Mouse (Mus musculus) neural tube, embryonic 14.5 days (tissue): Measurements from ENCODE around the gene Olfr1136. TPM values are rescaled to one million over a fixed set of nuclear protein-coding genes. Genes with fewer than 3 reads are reported as not detected.

Experiments
- ATAC-seq: fragments of 200-750 bp; cut with Nextera tagmentation; 2 replicates; pipeline ENCODE4 v1.8.0; 2017; ENCODE audit warnings: low read depth, mild to moderate bottlenecking, moderate TSS enrichment, moderate library complexity
- H3K27ac ChIP-seq: fragments of 300-500 bp; sonication (generic); 2 replicates; pipeline ENCODE4 v1.5.1; 2014; ENCODE audit warnings: low read depth, mild to moderate bottlenecking, control low read depth, low read length, moderate library complexity, mixed read lengths
- H3K27me3 ChIP-seq: fragments of 300-500 bp; sonication (generic); 2 replicates; pipeline ENCODE4 v1.6.1; 2014; ENCODE audit warnings: low read length; ENCODE audit not compliant: control insufficient read depth, insufficient read depth
- H3K36me3 ChIP-seq: fragments of 300-500 bp; sonication (generic); 2 replicates; pipeline ENCODE4 v1.6.1; 2014; ENCODE audit warnings: low read length, mixed read lengths; ENCODE audit not compliant: control insufficient read depth, insufficient read depth
- H3K4me1 ChIP-seq: fragments of 300-500 bp; sonication (generic); 2 replicates; pipeline ENCODE4 v1.6.1; 2014; ENCODE audit warnings: low read length; ENCODE audit not compliant: control insufficient read depth, insufficient read depth
- H3K4me2 ChIP-seq: fragments of 300-500 bp; sonication (generic); 2 replicates; pipeline ENCODE4 v1.6.1; 2014; ENCODE audit warnings: mild to moderate bottlenecking, low read depth, low read length, control low read depth
- H3K4me3 ChIP-seq: fragments of 300-500 bp; sonication (generic); 2 replicates; pipeline ENCODE4 v1.5.1; 2014; ENCODE audit warnings: low read depth, low read length, control low read depth, mixed read lengths
- H3K9ac ChIP-seq: fragments of 300-500 bp; sonication (generic); replicated peaks from 2 replicates; pipeline ENCODE4 v1.6.1; 2014; ENCODE audit warnings: low read depth, mild to moderate bottlenecking, control low read depth, low read length, mixed read lengths
- H3K9me3 ChIP-seq: fragments of 300-500 bp; sonication (generic); 2 replicates; pipeline ENCODE4 v1.6.1; 2016; ENCODE audit warnings: low read length; ENCODE audit not compliant: control insufficient read depth
- WGBS: fragments of 180-500 bp; shearing (Covaris S2); extraction: QIAGEN DNeasy Blood & Tissue Kit; methylation state at CpG from one replicate; pipeline ENCODE4 v1.1.7; 2014; 5-methylcytosine and 5-hydroxymethylcytosine counted together
- polyA plus RNA-seq: library from polyadenylated mRNA; unstranded; fragments of >200 nt; fragmentation: Nextera tagmentation; extraction: Ambion mirVana; gene quantifications from 2 replicates; pipeline ENCODE4 v1.2.1, GENCODE M21; 2014

Gene Olfr1136
- polyA plus RNA-seq: not detected in 2 replicates

DNA sequence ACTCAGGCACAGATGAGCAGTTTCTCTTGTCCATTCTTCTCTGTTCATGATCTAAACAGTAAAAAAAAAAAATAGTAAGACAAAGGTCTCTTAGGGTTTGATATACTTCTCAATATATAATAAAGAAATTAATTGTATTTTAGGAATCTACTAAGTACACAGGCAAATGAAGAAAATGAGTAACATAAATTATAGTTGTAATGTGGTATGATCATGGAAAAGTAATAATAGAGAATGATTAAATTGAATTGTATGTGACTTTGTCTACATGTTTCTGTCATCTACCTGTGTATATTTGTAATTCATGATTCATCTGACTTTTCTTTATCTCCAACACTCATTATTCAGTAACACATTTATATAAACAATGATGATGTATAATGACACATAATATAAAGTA lies at the start of gene Olfr1136:
TSS of gene Olfr1136 (minus strand) at position 101 of the 400 bp plus-strand sequence.
- no peak within 1 kb of the TSS for H3K4me2 ChIP-seq

DNA sequence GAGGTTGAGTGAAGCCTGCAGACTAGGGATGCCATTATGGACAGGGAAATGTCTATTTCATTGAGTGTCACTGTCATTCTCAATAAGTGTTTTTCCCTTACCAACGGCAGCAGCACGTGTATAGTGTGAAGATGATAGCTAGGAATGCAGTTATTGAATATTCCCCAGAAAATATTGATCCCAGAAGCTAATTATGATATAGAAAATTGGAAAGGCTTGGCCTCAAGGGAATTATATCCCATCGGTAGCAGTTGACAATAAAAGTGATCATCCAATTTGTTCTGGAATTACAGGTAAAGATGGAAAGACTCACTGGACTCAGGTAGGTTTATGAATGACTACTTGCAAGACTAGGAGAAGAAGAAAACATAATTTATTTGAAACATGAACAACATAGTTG lies 49.7 kb upstream of the Olfr1136 start, which contains the start of gene Olfr1140:
TSS of gene Olfr1140 (plus strand) at position 301 of the 400 bp plus-strand sequence.
- Histone ChIP-seq H3K9ac (no peak within 1 kb of the TSS), H3K4me3 (no peak within 1 kb of the TSS), H3K27me3 (no peaks in the 10 kb centered on the region), H3K9me3 (no peaks in the 10 kb centered on the region), H3K4me2 (no peak within 1 kb of the TSS), H3K4me1 (no peaks in the 10 kb centered on the region), H3K27ac (no peak within 1 kb of the TSS), H3K36me3 (no peaks in the 10 kb centered on the region)
- 76% methylated on average over 3 of the region's 3 CpGs for WGBS
- ATAC-seq: no peak

More for the DNA sequence above, at the start of gene Olfr1136:
- H3K9me3 ChIP-seq: no peaks in the 10 kb centered on the region
- H3K27me3 ChIP-seq: no peaks in the 10 kb centered on the region
- H3K27ac ChIP-seq: no peak within 1 kb of the TSS
- ATAC-seq: no peak
- H3K36me3 ChIP-seq: no peaks in the 10 kb centered on the region
- no peak within 1 kb of the TSS for H3K9ac ChIP-seq
- H3K4me1 ChIP-seq: no peaks in the 10 kb centered on the region
- no peak within 1 kb of the TSS for H3K4me3 ChIP-seq

DNA sequence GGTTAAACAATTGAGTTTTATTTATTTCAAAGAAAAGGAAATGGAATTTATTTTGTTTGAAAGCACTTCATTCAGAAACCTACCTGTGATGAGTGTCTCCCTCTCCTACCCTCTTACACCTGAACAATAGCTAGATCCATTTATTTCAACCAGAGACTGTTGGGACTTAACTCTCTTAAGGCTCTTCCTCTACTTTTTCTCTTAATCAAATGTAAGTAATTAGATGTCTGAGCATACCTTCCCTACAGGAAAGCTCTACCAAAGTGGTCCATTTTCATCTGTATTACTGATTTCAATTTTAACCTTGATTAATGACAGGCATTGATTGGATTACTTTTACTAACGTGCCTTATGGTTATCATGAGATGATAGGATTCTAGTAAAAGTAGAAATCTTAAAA lies 46.1 kb upstream of the Olfr1136 start, which contains the start of gene Olfr1138:
TSS of gene Olfr1138 (minus strand) at position 101 of the 400 bp plus-strand sequence.
- no peak within 1 kb of the TSS for H3K4me2 ChIP-seq
- H3K27me3 ChIP-seq: no peaks in the 10 kb centered on the region
- no peak within 1 kb of the TSS for H3K9ac ChIP-seq
- H3K36me3 ChIP-seq: no peaks in the 10 kb centered on the region
- no peak for ATAC-seq
- WGBS: 88% methylated on average over 1 of the region's 1 CpGs
- H3K27ac ChIP-seq: no peak within 1 kb of the TSS
- no peak within 1 kb of the TSS for H3K4me3 ChIP-seq
- no peaks in the 10 kb centered on the region for H3K4me1 ChIP-seq
- no peaks in the 10 kb centered on the region for H3K9me3 ChIP-seq

DNA sequence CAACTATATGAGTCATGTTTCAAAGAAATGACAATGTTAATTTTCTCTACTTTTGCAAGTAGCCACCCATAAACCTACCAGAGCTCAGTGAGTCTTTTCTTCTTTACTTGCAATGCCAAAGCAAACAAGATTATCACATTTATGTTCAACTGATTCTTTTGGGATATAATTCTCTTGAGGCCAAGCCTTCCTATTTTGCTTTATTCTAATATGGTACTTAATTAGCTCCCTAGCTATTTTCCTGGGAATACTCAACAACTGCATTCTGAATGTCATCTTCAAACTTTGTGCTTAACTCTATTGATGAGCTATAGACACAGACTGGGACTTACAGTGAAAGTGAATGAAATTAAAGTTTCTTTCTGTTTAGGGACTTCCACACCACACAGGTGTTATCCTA lies 19.3 kb upstream of the Olfr1136 start, which contains the start of gene Olfr1137:
TSS of gene Olfr1137 (minus strand) at position 101 of the 400 bp plus-strand sequence.
- no peak within 1 kb of the TSS for H3K4me3 ChIP-seq
- no peak within 1 kb of the TSS for H3K4me2 ChIP-seq
- H3K27me3 ChIP-seq: no peaks in the 10 kb centered on the region
- no peaks in the 10 kb centered on the region for H3K4me1 ChIP-seq
- H3K9ac ChIP-seq: no peak within 1 kb of the TSS
- no peak for ATAC-seq
- H3K36me3 ChIP-seq: no peaks in the 10 kb centered on the region
- no peaks in the 10 kb centered on the region for H3K9me3 ChIP-seq
- no peak within 1 kb of the TSS for H3K27ac ChIP-seq

DNA sequence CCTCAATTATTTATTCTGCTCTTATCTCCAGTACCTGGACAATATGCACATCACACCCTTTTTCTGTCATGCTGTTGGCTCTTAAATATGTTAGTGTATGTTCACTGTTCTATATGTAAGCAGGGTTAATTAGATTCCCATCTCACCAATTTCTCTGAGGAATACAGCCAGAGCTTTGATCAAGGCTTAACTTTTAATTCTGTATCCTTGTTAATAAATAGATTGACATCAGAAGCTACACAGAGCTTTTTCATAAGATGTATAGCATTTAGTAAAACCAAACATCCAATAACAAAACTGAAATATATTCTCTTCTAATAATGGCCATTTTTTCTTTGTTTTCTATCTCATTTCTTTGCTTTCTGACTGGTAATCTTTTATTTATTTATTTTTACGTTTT lies 20.2 kb downstream of the Olfr1136 start, which contains the start of gene Olfr1135:
TSS of gene Olfr1135 (minus strand) at position 101 of the 400 bp plus-strand sequence.
- Histone ChIP-seq H3K4me1 (no peaks in the 10 kb centered on the region), H3K4me3 (no peak within 1 kb of the TSS), H3K36me3 (no peaks in the 10 kb centered on the region), H3K27me3 (no peaks in the 10 kb centered on the region), H3K27ac (no peak within 1 kb of the TSS), H3K4me2 (no peak within 1 kb of the TSS), H3K9ac (no peak within 1 kb of the TSS), H3K9me3 (no peaks in the 10 kb centered on the region)
- WGBS: 23% methylated on average over 1 of the region's 1 CpGs
- no peak for ATAC-seq

DNA sequence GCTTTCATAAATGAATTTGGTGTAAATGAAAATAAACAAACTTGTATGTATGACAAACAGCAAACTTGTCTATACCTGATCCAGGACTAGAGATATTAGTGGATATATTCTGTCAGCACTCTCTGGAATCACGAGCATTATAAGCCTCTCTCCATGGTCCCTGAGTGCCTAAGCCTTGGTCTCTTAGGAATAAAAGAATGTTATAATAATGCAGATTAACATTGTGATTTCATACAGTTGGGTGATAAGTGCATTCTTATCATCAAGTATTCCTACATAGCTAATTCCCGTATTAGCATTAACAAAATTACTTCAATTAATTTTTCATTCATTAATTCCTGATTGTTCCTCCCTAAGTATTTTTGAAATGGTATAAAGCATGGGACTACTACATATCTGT lies 35.4 kb downstream of the Olfr1136 start, which contains the start of gene Olfr1134:
TSS of gene Olfr1134 (minus strand) at position 101 of the 400 bp plus-strand sequence.
- Histone ChIP-seq H3K27me3 (no peaks in the 10 kb centered on the region), H3K4me2 (no peak within 1 kb of the TSS), H3K9ac (no peak within 1 kb of the TSS), H3K36me3 (no peaks in the 10 kb centered on the region), H3K4me3 (no peak within 1 kb of the TSS), H3K27ac (no peak within 1 kb of the TSS), H3K9me3 (no peaks in the 10 kb centered on the region), H3K4me1 (no peaks in the 10 kb centered on the region)
- no peak for ATAC-seq
- 88% methylated on average over 2 of the region's 2 CpGs for WGBS

DNA sequence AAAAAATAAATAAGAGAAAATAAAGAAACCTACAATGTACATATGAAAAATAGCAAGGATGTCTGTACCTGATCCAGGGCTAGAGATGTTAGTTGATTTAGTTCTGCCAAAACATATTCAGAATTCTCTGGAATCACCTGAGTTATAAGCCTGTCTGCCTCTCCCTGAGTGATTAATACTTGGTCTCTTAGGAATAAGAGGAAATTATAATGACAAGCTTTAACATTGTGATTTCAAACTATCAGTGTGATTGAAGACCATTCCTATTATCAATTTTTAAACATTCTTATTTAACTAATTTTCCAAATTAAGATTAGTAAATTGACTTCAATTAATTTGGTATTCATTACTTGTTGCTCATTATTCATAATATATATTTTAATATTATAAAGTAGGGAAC lies 46.5 kb downstream of the Olfr1136 start, which contains the start of gene Olfr1133:
TSS of gene Olfr1133 (minus strand) at position 101 of the 400 bp plus-strand sequence.
- H3K27ac ChIP-seq: no peak within 1 kb of the TSS
- H3K9me3 ChIP-seq: no peaks in the 10 kb centered on the region
- H3K4me2 ChIP-seq: no peak within 1 kb of the TSS
- H3K27me3 ChIP-seq: no peaks in the 10 kb centered on the region
- H3K9ac ChIP-seq: no peak within 1 kb of the TSS
- ATAC-seq: no peak
- no peaks in the 10 kb centered on the region for H3K36me3 ChIP-seq
- no peak within 1 kb of the TSS for H3K4me3 ChIP-seq
- H3K4me1 ChIP-seq: no peaks in the 10 kb centered on the region

Other genes starting within 250 kb of the Olfr1136 start
- gene Olfr1126, start 240.0 kb downstream of the Olfr1136 start, polyA plus RNA-seq: not detected in 2 replicates
- gene Pramel7, start 196.9 kb downstream of the Olfr1136 start, polyA plus RNA-seq: not detected in 2 replicates
- not detected in 2 replicates for gene Pramel6, start 187.4 kb downstream of the Olfr1136 start, polyA plus RNA-seq
- gene Olfr153, start 162.2 kb downstream of the Olfr1136 start, polyA plus RNA-seq: not detected in 2 replicates
- gene Olfr1128, start 148.4 kb downstream of the Olfr1136 start, polyA plus RNA-seq: not detected in 2 replicates
- gene Olfr1129, start 120.0 kb downstream of the Olfr1136 start, polyA plus RNA-seq: not detected in 2 replicates
- gene Olfr1130, start 87.7 kb downstream of the Olfr1136 start, polyA plus RNA-seq: not detected in 2 replicates
- gene Olfr1131, start 66.8 kb downstream of the Olfr1136 start, polyA plus RNA-seq: not detected in 2 replicates
- gene Olfr1132, start 56.4 kb downstream of the Olfr1136 start, polyA plus RNA-seq: not detected in 2 replicates
- not detected in 2 replicates for gene Olfr1133, start 46.6 kb downstream of the Olfr1136 start, polyA plus RNA-seq
- gene Olfr1134, start 35.5 kb downstream of the Olfr1136 start, polyA plus RNA-seq: not detected in 2 replicates
- not detected in 2 replicates for gene Olfr1135, start 20.3 kb downstream of the Olfr1136 start, polyA plus RNA-seq
- gene Olfr1137, start 19.2 kb upstream of the Olfr1136 start, polyA plus RNA-seq: not detected in 2 replicates
- gene Olfr1138, start 46.0 kb upstream of the Olfr1136 start, polyA plus RNA-seq: not detected in 2 replicates
- gene Olfr1140, start 49.8 kb upstream of the Olfr1136 start, polyA plus RNA-seq: not detected in 2 replicates
- gene Olfr1141, start 60.0 kb upstream of the Olfr1136 start, polyA plus RNA-seq: not detected in 2 replicates
- gene Olfr152, start 85.5 kb upstream of the Olfr1136 start, polyA plus RNA-seq: not detected in 2 replicates
- not detected in 2 replicates for gene Olfr1143, start 106.6 kb upstream of the Olfr1136 start, polyA plus RNA-seq
- gene Olfr1145, start 115.9 kb upstream of the Olfr1136 start, polyA plus RNA-seq: not detected in 2 replicates
- not detected in 2 replicates for gene Olfr1148, start 136.6 kb upstream of the Olfr1136 start, polyA plus RNA-seq
- gene Olfr1150-ps1, start 150.0 kb upstream of the Olfr1136 start, polyA plus RNA-seq: not detected in 2 replicates
- gene Olfr1151, start 161.9 kb upstream of the Olfr1136 start, polyA plus RNA-seq: not detected in 2 replicates
- gene Olfr1152, start 172.5 kb upstream of the Olfr1136 start, polyA plus RNA-seq: 0.04 TPM in 1 of 2 replicates, not detected in the other
- gene Olfr1153, start 201.0 kb upstream of the Olfr1136 start, polyA plus RNA-seq: not detected in 2 replicates
- not detected in 2 replicates for gene Olfr1154, start 211.2 kb upstream of the Olfr1136 start, polyA plus RNA-seq